Mouse (Mus musculus): ENCODE results near the gene 5730409E04Rik. TPM values are rescaled to one million over a fixed set of nuclear protein-coding genes. Genes with fewer than 3 reads are reported as not detected.

5730409E04Rik gene
- total RNA-seq (2021), result 10 to 100 TPM; 18.8 to 20.1 TPM
- long read RNA-seq, experiment 1, partial matches to known transcripts, result 8 of 9 reads
- long read RNA-seq, experiment 1, other reads (novel, unspliced or antisense), result 1 of 9 reads
- long read RNA-seq, experiment 2, partial matches to known transcripts, result 0 of 1 reads
- long read RNA-seq, experiment 2, other reads (novel, unspliced or antisense), result 1 of 1 reads

DNA sequence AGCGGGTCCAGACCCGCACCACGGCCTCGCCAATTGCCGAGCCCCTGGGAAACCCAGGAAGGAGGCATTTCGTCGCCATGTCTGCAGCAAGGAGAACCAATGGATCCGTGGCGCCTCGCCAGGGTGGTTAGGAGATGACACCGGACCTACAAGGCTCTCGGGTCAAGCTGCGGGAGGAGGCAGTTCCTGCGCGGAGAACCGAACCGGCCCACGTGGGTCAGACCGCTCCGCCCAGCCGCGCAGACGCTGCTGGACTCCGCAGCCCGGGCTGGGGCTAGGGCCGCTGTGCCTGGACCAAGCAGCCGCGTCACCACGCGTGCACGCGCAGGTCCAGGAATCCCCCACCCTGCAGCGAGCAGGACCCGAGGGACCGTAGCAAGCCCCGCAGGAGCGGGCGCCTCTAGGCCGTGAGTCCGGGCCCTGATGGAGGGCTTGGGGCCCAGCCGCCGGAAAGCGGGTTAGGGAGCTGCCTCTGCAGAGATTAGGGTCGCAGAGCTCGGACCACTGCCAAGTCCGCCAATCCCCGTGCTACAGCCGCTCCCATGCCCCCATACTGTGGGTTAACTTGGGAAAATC, at the start of gene 5730409E04Rik:
Gene 5730409E04Rik (plus strand): TSS at position 213 of the 576 bp plus-strand sequence.
- intact Hi-C loops (cut with DNase I), result loop anchor here (5.0 kb wide), 1 partner anchor 68 kb away; the partner anchor contains the start of gene Psmb2
- DNase-seq, result peak; percentile 80 to 83

DNA sequence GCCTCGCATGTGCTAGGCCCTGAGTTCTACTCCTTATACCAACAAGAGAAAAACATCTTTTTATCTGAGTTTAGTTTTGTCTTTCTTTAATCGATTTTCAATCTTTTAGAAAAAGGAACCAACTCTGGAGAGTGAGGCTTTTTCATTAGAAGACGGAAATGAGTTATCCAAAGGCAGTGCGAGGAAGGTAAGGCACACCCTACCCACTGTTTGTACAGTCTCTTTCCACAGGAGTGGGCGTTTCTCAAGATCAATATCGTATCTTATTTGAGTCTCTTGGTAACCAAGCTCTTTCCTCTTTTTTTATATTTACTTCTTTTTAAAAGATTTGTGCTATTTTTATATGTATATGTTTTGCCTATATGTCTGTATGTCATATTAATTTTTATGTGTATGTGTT, 45.8 kb upstream of the 5730409E04Rik start:
- no peak for DNase-seq
- intact Hi-C loops (cut with DNase I), result no loop called here

DNA sequence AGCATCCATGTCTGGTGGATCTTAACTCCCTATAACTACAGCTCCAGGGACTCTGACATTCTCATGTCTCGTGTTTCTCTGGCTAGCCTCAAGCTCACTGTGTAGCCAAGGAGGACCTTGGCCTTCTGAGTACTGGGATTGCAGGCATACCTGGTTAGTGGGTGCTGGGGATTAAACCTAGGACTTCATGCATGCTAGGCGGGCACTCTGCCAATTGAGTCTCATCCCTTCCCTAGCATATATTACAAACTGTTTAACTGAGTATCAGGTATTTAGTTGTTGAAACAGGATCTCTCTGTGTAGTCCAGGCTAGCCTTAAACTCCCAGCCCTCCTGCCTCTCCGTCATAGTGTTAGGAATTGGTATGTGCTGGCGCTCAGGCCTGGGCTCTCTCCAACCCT, 42.4 kb upstream of the 5730409E04Rik start:
- intact Hi-C loops (cut with DNase I), result no loop called here
- DNase-seq, result no peak

DNA sequence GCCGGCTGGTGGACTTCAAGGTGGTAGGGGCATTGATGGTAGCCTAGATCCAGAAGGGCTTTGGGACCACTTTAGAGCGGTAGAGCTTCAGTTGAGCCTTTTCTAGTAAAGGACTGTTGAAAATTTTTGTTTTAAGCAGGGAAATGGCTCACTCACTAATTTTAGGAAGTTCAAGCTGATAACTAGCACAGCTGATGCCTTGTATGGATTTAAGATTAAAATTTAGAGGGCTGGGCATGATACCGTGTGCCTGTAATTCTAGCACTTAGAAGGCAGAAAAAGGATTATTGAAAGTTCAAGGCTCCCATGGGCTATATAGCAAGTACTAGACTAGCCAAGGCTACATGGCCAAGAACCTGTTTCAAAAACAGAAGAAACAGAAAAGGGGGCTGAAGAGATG, 39.8 kb upstream of the 5730409E04Rik start:
- DNase-seq, result no peak
- intact Hi-C loops (cut with DNase I), result no loop called here

DNA sequence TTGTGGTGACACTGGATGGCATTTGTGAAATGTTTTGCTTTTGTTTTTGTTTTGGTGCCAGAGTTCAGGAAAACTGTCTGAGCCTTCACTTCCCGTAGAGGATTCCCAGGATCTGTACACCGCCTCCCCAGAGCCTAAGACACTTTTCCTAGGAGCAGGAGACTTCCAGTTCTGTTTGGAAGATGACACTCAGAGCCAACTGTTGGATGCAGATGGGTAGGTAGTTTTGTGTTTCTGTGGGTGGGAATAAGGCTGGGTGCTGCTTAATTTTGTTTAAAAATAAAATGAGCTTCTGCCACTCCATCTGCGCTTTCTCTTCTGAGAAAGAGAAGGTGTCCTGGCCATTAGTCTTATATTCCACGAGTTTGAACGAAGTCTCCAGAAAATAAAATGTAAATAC, 33.3 kb upstream of the 5730409E04Rik start:
- DNase-seq, result no peak
- intact Hi-C loops (cut with DNase I), result no loop called here

DNA sequence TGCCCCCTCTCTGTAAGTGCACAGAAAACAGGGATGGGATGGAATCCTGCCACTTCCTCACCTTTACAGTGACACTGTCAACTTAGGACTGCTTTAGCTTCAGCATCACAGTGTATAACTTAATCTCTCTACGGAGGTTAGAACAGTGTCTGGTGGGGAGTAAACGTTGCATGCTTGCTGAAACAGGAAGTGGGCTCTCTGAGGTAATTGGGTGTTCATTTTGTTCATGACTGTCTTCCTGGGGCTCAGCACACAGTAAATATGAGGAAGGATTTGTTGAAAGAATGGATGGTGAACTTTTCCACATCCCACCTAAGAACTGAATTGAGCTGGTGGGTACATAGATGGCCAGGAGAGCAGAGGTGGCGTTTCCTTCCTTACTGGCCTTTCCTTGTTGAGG, 31.7 kb upstream of the 5730409E04Rik start:
- DNase-seq, result no peak
- intact Hi-C loops (cut with DNase I), result no loop called here

DNA sequence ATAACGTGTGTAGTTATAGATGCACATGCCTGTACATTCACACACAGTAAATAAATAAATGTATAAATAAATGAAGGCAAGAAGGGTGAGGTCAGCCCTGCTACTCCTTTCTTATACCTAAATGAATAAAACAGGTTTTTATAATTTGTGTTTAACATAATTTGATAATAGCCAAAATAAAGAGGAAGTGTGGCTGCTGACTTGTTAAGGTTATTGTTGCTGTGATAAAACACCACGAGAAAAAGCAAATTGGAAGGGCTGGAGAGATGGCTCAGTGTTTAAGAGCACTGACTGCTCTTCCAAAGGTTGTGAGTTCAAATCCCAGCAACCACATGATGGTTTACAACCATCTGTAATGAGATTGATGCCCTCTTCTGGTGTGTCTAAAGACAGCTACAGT, 30.5 kb upstream of the 5730409E04Rik start:
- intact Hi-C loops (cut with DNase I), result no loop called here
- DNase-seq, result no peak

DNA sequence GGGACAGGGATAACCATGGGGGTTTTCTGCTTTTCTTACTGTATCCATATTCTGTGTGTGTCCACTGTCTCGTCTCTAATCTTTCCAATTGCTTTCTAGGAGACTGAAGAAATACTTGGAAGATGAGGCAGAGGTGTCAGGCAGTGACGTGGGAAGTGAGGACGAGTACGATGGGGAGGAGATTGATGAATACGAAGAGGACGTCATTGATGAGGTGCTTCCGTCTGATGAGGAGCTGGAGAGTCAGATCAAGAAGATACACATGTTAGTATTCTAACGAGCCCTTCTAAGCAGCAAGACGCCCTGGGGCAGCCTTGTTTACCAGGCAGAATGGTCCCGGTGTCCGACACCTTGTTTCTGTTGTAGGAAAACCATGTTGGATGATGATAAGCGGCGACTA, 23.9 kb upstream of the 5730409E04Rik start:
- no peak for DNase-seq
- intact Hi-C loops (cut with DNase I), result no loop called here

DNA sequence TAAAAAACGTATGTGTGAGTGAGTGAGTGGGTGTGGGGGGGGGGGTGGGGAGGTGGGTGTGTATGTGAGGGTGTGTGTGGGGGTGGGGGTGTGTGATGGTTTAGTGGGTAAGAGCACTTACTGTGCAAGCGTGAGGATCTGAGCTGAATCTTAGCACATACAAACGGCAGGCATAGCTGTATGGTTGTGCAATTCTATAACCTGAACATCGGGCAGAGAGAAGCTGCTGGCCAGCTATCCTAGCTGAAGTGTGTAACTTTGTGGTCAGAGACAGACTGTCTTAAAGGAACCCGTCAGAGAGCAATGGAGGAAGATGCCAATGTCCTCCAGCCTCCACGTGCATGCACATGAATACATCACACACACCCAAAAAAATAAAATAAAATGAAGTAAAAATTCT, 17.6 kb upstream of the 5730409E04Rik start:
- intact Hi-C loops (cut with DNase I), result no loop called here
- no peak for DNase-seq

DNA sequence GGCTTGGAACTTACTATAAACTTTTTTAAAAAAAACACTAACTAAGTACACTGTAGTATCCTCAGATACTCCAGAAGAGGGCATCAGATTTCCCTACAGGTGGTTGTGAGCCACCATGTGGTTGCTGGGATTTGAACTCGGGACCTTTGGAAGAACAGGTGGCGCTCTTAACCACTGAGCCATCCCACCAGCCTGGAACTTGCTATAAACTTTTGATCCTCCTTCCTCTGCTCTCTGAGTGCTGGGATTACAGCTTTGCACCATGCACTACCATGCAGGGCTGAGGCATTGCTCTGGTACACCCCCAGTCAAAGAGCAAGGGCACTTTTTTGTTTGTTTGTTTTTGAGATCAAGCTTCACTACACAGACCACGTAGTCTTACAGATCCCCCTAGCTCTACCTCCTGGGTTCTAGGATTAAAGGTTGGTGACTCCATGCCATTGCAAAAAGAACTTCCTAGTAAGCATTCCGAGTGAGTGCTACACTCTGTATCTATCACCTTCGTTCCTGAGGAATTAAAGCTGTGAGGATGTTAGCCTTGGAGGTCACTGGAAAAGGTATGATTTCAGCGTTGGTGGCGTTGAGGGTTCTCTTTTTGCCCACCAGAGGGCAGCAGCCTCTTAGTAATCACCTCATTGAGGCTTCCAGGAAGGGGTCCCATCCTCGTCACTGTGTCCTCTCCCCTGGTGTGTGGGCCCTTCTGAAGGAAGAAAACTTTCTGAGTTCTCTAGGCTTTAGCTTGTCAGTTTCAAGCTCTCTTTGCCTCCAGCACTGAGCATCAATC, 9.5 kb upstream of the 5730409E04Rik start:
- DNase-seq, result peak in 1 of 2 experiments; percentile 29
- intact Hi-C loops (cut with DNase I), result loop anchor here (2.0 kb wide), 1 partner anchor 241 kb away; no protein-coding TSS in a partner anchor

DNA sequence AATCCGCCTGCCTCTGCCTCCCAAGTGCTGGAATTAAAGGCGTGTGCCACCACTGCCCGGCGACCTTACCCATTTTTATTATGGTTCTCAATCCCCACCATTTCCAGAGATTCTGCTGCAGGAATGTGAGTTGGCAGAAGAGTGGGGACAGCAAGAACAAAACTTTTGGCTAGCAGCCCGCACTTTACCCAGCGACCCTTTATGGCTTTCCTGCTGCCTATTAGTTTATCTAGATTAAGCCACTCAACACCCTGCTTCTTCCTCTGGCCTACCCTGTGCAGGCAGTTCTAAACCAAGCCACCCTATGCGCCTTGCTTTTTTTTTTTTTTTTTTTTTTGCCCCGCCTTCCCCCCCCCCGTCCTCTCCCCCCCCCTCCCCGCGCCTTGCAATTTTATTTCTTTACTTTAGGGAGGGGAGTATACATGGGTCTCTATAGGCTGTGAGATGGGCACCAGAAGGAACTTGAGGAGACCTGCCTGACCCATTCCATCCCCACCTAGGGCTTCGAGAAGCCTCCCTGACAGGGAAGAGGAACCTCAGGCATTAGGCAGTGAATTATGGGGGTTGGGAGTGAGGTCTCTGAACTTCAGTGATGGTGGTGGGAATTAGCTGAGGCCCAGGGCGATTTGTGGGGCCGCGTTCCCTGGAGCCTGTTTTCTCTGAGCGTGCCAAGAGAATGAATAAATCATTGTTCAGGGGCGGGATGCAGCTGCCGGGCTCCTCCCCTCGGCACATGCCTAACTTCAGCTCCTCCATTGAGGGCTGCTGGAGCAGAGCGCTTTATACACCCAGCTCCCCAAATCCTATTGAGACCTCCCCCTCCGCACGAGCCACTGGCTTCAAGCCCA, 7.8 kb upstream of the 5730409E04Rik start:
- DNase-seq, result no peak
- intact Hi-C loops (cut with DNase I), result loop anchor here (2.0 kb wide), 2 partner anchors 139 to 239 kb away; no protein-coding TSS in a partner anchor

DNA sequence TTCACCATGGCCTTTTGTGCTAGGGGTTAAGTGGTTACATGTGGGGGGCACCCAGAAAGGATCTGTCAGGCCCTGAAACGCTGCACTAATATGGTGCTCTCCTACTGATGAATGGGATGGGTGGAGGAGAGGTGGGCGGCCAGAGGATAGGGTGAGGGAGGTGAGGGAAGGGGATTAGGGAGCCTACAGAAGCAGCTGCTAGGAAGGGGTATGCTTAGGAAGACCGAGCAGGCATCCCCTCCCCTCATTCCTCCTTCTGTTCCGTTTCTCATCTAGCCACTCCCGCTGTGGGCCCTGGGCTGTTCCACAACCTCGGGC, 7.2 kb upstream of the 5730409E04Rik start:
- no peak for DNase-seq
- intact Hi-C loops (cut with DNase I), result loop anchor here (2.0 kb wide), 1 partner anchor 138 kb away; no protein-coding TSS in a partner anchor

DNA sequence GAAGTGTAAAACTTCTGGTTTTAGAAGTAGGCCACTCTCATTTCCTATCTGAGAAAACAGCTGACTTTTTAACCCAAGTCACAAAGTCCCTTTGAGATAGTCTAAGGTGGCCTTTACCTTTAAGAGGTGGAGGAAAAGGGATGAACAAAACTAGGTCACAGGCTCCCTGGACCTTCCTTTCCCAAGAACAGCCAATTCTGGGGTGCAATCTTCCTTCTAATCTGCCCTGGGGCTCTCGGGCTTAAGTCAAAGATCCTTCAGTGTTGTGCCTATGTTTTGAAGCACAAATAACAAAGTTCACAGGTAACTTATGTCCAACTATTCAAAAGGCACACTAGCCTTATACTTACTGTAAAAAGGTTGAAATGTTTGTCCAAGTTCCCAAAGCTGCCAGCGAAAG, 5.5 kb upstream of the 5730409E04Rik start:
- no peak for DNase-seq
- intact Hi-C loops (cut with DNase I), result no loop called here

DNA sequence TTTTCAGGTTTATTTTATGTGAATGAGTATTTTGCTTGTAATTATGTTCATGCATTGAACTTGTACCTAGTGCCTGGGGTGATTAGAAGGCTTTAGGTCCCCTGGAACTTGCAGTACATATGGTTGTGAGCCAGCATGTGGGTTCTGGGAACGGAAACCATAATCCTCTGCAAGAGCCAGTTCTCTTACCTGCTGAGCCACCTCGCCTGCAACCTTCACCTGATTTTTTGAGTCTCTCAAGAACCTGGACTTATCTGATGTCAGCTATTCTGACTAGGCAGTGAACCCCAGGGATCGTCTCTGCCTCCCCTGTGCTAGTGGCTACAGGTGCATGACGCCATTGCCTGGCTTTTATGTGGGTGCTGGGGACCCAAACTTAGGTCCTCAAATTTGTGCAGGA, 3.9 kb upstream of the 5730409E04Rik start:
- no peak for DNase-seq
- intact Hi-C loops (cut with DNase I), result loop anchor here (5.0 kb wide), 1 partner anchor 72 kb away; the partner anchor contains the start of gene Psmb2

DNA sequence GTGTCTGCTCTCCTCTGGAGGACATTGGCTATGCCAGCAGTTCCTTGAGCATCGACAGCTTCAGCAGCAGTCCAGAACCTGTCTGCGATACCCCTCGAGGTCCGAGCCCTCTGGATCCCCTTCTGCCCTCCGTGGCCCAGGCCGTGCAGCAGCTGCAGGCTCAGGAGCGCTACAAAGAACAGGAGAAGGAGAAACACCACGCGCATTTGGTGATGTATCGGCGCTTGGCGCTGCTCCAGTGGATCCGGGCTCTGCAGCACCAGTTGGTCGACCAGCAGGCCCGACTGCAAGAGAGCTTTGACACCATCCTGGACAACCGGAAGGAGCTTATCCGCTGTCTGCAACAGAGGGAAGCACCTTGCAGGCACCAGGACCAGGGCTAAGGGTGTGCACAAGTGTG, 2.4 kb downstream of the 5730409E04Rik start:
- intact Hi-C loops (cut with DNase I), result no loop called here
- no peak for DNase-seq

DNA sequence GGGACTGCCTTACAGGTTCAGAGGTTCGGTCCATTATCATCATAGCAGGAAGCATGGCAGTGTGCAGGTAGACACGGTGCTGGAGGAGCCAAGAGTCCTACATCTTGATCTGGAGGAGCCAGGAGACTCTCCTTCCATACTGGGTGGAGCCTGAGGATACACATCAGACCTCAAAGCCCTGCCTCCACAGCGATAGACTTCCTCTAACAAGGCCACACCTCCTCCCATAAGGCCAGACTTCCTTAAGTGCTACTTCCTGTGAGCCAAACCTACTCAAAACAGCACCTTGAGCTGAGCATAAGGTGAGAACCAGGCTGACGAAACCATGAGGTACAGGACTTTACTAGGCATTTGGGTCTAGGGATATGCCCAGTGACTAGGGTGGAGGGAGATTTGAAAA, 6.7 kb downstream of the 5730409E04Rik start:
- intact Hi-C loops (cut with DNase I), result no loop called here
- DNase-seq, result no peak

DNA sequence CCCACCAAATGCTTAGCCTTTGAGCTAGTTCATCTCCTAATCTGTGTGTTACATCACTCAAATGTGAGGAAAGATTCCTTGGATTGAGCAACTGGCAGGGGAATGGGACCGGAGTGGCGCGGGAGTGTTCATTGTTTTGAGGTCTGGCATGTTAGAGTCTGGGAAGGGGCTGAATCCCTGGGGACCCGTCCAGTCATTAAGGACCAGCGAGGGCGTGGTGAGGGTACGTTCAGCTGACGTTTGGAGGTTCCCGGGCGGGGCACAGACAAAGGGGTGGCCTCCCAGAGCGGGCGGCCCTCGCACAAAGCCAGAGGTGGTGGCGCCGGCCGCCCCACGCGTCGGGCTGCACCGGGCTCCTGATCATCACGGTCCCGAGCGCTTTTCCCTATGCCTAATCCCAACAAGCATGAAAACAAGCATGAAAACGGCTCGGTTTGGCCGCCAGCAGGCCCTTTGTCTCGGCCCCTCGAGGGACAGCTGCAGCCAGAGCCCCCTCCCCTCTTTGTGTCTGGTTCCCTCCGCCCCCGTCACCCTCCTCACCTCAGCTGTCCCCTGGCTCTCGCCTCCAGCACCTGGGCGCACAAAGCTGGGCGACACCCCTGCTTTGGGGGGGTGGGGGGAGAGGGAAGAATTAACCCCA, 10.2 kb downstream of the 5730409E04Rik start:
- no peak for DNase-seq
- intact Hi-C loops (cut with DNase I), result no loop called here

DNA sequence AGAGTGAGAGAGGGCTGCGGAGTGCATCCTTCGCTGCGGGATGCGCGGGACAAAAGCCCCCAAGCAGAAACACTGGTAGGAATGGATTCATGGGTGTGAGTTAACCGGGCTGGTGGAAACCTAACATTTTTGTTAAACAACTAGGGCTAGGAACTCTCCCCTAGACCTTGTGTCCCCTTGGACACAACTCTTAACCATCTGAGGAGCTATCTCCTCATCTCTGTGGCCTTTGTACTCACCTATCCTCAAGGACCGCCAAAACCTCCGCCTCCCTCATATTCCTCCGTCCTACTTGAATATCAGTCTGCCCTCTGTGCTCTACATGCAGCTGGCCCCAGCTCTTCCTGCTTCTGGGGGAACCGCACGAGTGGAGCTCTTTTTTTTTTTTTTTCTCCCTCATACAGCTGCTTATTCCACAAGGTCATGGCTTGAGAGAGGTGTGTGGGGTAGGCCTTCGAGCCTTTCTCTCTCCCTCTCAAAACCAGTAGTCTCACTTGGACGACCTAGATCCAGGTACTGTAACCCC, 10.8 kb downstream of the 5730409E04Rik start:
- no peak for DNase-seq
- intact Hi-C loops (cut with DNase I), result no loop called here

DNA sequence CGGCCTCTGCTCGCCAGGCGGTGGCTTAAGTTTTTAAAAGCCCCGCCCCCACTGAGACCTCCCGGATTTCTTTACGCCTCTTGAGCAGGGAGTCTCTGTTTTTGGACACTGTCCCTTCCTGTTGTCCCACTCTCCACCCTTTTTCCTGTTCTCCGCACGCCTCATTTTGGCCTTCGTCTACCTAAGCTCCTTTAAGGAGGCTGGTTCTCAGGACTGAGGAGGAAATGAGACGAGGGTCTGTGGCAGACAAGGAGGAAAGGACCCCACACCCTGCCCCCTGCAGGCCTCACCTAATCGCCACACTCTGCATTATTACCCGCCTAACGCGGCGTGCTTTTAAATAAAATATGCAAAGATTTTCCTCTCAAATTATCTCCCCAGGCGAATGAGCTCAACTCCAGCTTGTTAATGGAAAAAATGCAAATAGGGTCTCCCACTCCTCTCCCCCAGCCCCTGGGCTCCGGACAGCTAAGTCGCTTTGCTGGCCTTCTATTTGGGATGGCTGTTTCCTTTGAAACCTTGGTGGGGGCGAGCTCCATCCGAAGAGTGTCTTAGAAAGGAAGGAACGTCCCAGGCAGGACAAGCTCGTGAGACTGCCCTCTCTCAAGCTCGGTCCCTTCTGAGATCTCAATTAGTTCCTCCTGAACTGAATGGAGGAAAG, 17.5 kb downstream of the 5730409E04Rik start:
- no peak for DNase-seq
- intact Hi-C loops (cut with DNase I), result no loop called here
